Mouse (Mus musculus) right cerebral cortex, adult 18-20 months (tissue): ENCODE results near the gene Cry2.
"Not testable (repeated sequence)": the region's sequence is repeated elsewhere in the genome, so short reads cannot be mapped to it uniquely, and the experiment has no call there.

ENCODE experiments used
- DNase-seq: peaks from one replicate; pipeline ENCODE4 v3.0.0; 2022; ENCODE audit warnings: mixed read lengths

The Cry2 gene

GRCm38 (mm10) chr2:92421723-92422387, 12.0 kb downstream of the Cry2 start:
- DNase-seq: no peak

DNA sequence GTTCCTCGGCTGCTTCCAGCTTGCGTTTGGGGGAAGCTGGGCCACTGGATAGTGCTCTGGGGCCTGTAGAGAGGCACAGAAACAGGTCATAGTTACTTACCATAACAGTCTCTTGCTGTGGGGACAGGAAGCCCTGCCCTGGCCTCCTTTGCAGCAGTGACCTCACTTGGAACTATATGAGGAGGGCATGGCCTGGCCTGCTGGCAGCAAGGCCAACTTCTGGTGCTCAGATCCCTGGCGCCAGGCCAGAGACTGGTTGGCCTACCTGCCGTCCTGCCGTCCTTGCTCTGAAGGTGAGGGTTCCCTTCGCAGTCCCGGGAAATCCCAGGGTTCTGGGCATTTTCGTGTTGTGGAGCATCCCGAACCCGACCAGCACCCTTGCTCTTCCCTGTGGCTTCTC, 22.1 kb downstream of the Cry2 start:
- no peak for DNase-seq

- no peak for DNase-seq
Measured at GRCm38 (mm10) chr2:92408309-92409045, 25.4 kb downstream of the Cry2 start.

DNA sequence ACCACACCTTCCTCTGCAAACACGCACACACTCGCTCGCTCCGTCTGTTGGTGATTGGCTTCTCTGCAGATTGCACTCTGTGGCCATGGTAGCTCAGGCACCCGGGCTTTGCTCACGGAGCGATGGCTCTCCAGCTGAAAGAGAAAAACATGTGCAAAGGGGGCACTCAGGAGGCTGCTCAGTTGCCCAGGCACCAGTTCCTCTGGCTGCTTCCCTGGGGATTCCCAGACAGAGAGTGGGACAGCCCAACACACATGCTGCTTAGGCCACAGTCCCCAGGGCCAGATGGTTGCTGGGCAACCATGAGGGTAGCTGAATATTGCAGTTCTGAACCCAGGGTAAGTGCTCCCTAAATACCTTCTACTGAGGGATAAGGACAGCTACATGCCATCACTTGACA, 28.2 kb downstream of the Cry2 start:
- no peak for DNase-seq

- no peak for DNase-seq
Measured at GRCm38 (mm10) chr2:92404737-92405136, 29.1 kb downstream of the Cry2 start.

GRCm38 (mm10) chr2:92403776-92404319, 30.0 kb downstream of the Cry2 start:
- no peak for DNase-seq

DNA sequence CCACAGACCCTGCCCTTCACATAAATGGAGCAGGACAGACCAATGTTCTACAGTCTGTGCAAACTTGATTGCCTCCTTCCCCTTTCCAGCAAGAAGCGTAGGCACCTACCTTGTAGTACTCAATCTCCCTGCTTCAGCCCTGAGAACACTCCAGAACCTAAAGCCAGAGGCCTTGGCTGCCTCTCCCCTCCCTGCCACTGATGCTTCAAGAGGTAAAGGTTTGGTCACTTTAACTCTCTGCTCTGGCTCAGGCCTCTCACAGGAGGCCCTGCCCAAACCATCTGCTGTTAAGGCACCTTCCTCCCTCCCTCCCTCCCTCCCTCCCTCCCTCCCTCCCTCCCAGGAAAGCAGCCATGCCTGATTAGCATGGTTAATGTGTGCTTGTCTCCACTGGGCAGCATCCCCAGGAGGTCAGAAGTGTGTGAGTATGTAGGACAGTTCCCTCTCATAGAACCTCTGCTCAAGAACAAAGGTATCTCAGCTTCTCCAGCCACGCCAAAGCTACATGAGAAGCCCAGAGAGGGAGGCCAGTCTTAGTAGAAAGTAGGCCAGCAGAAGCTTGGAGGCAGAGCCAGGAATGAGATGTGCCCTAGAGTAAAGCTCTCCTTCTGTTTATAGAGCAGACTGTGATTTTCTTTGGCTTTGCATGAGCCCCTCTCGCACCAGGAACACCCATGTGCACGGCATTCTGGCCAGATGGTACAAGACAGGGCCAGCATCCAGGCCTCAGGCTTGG, 31.1 kb downstream of the Cry2 start:
- DNase-seq: no peak

GRCm38 (mm10) chr2:92401091-92401561, 32.7 kb downstream of the Cry2 start, which contains the start of gene Mapk8ip1:
TSS of gene Mapk8ip1 (minus strand) at chr2:92401263.
- no peak for DNase-seq

- no peak for DNase-seq
Measured at GRCm38 (mm10) chr2:92400682-92401081, 33.2 kb downstream of the Cry2 start.

DNA sequence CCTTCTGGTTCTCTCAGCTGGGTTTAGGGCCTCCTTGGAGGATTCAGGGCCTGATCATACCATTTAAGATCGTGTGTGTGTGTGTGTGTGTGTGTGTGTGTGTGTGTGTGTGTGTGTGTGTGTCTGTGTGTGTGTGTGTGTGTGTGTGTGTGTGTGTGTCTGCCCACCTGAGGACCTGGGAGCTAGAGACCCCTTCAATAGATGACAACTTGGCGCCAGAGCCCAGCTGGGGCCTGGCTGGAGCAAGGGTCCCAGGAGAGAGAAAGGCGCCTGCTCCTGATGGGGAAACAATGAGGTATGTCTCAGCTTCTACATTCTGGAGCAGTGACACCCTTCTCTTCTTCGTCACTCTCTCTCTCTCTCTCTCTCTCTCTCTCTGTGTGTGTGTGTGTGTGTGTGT, 34.0 kb downstream of the Cry2 start:
- not testable (repeated sequence) for DNase-seq

- DNase-seq: no peak
Measured at GRCm38 (mm10) chr2:92397436-92397835, 36.4 kb downstream of the Cry2 start.

GRCm38 (mm10) chr2:92395535-92395934, 38.3 kb downstream of the Cry2 start:
- DNase-seq: no peak

- DNase-seq: no peak
Measured at GRCm38 (mm10) chr2:92392318-92393264, 41.3 kb downstream of the Cry2 start.

- no peak for DNase-seq
Measured at GRCm38 (mm10) chr2:92391703-92392317, 42.0 kb downstream of the Cry2 start.

DNA sequence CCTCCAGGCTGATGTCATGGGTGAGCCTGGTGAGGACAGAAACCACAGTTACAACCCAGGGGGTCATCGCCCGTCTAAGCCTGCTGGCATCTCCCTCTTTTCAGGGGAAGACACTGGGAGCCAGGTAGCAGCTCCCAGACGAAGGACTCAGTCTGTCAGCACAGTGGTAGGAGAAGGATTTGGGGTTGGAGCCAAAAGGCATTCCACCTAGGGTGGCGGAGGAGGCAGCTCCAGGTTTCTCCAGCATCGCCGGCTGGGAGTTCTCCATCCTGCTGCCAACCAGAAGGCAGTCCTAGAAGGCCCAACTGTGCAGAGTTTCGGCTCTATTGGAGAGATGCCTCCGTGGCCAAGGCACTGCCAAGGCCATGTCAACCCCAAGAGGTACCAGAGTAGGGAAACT, 42.7 kb downstream of the Cry2 start:
- peak; percentile 74 for DNase-seq

GRCm38 (mm10) chr2:92390206-92390930, 43.5 kb downstream of the Cry2 start:
- no peak for DNase-seq

DNA sequence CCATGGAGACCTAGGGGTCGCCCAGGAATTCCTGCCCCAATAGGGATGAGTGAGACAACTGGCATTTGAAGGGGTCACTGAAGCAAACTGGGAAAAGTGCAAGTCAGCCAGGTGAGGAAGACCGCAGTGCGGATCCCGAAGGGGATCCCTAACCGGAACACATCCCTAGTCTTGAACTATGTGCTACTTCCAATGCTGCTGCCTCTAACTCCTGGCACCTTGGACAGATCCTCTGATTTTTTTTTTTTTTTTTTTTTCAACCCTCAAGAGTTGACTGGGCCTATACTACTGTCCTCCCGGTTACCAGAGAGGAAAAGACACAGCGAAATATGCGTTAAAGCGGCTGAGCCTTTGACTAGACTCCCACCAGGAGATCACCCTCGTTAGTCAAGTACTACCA, 44.2 kb downstream of the Cry2 start:
- DNase-seq: no peak

DNA sequence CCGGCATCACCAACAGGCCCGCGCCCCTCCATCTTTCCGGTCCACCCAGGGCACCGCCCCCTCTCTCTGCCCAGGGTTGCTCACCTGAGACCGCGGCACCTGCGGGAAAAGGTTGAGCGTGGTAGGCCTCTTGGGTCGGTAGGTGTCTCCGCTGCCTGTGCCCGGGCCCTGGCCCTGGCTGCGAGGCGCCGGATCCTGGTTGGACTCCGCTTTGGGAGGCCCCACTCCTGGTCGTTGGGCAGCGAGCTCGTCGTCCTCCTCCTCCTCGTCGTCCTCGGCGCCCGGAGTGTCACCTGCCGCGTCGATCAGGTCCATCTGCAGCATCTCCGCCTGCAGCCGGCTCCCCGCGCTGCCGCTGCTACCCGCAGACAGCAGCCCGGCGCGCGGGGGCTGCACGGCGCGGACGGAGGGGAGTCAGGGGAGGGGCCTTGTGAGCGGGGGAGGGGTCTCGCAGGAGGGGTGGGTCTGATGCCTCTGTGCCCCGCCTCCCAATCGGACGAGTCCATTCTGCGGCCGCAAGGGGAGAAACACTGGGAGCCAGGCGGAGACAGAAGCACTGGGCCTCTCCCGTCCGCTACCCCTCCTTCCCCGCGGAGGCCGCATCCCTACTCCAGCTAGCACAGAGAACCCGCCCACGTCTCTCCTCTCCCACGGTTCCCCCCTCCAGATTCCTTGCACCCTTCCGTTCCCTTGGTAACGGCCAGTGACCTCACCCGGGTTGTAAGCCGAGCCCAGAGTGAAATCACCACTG, 44.8 kb downstream of the Cry2 start:
- peak; percentile 97 for DNase-seq

DNA sequence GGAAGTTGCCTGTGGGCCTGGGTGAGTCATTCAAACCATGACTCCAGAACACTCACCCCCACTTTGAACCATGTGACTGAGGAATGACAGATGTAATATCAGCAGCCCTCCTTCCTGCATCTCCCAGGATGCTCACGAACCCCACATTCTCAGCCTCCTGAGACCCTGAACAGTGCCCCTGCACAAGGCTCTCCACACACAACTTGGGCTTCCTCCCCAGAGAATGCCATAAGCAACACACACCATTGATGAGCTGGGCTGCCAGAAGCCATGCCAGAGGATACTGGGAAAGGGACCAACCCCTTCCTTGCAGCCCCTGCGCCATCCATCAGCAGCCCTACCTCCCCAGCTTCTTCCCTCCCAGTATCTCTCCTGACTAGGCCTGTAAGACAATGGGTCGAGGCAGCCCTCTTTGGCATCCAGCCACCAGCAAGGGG, 45.7 kb downstream of the Cry2 start:
- DNase-seq: peak; percentile 67

DNA sequence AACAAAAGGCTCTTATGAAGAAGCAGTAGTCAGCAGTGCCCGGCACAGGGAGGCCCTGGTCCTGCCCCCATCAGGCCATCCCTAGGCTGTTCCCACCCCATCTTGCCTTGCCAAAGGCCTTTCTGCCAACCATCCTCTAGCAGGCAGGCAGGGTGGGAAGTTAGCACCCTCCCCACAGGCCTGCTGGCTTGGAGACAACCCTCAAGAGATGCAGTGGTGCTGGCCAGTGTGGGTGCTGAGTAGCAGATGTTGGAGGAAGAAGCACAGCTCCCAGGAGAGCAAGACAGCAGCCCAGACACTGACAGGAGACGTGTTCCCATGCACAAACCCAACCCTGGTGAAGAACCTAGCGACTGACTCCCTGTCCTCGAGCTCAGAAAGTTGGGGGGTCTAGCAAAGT, 46.2 kb downstream of the Cry2 start:
- DNase-seq: peak; percentile 85
